Mouse (Mus musculus) forebrain, embryonic 14.5 days (tissue): ENCODE results near the gene Sgce. TPM values are rescaled to one million over a fixed set of nuclear protein-coding genes. Genes with fewer than 3 reads are reported as not detected.
A peak's percentile ranks its signal among the peaks of the same experiment; 100 is the strongest.
"Not testable (repeated sequence)": the region's sequence is repeated elsewhere in the genome, so short reads cannot be mapped to it uniquely, and the experiment has no call there.

Experiments
- ATAC-seq: fragments of 200-750 bp; cut with Nextera tagmentation; 2 replicates; pipeline ENCODE4 v1.8.0; 2017; ENCODE audit warnings: mild to moderate bottlenecking, moderate library complexity
- DNase-seq: peaks from one replicate; pipeline ENCODE4 v3.0.0-alpha.2; 2015; ENCODE audit warnings: low spot score
- H3K27ac ChIP-seq: fragments of 300-500 bp; sonication (generic); 2 replicates; pipeline ENCODE4 v1.5.1; 2014; ENCODE audit warnings: low read depth, mild to moderate bottlenecking, control low read depth, low read length, moderate library complexity
- H3K27me3 ChIP-seq: fragments of 300-500 bp; sonication (generic); replicated peaks from 2 replicates; pipeline ENCODE4 v1.6.1; 2014; ENCODE audit warnings: low read length, control low read depth, mixed read lengths; ENCODE audit not compliant: control insufficient read depth, insufficient read depth
- H3K36me3 ChIP-seq: fragments of 300-500 bp; sonication (generic); 2 replicates; pipeline ENCODE4 v1.6.1; 2014; ENCODE audit warnings: low read length, control low read depth; ENCODE audit not compliant: control insufficient read depth, insufficient read depth
- H3K4me1 ChIP-seq: fragments of 300-500 bp; sonication (generic); 2 replicates; pipeline ENCODE4 v1.6.1; 2014; ENCODE audit warnings: antibody characterized with exemption, low read length, control low read depth; ENCODE audit not compliant: control insufficient read depth, insufficient read depth
- H3K4me2 ChIP-seq: fragments of 300-500 bp; sonication (generic); 2 replicates; pipeline ENCODE4 v1.6.1; 2014; ENCODE audit warnings: mild to moderate bottlenecking, control low read depth, low read length
- H3K4me3 ChIP-seq: fragments of 300-500 bp; sonication (generic); 2 replicates; pipeline ENCODE4 v1.5.1; 2014; ENCODE audit warnings: low read depth, low read length, control low read depth
- H3K9ac ChIP-seq: fragments of 300-500 bp; sonication (generic); 2 replicates; pipeline ENCODE4 v1.6.1; 2014; ENCODE audit warnings: mild to moderate bottlenecking, low read length, control low read depth, moderate library complexity
- H3K9me3 ChIP-seq: fragments of 300-500 bp; sonication (generic); replicated peaks from 2 replicates; pipeline ENCODE4 v1.6.1; 2016; ENCODE audit warnings: low read length, control low read depth, mixed read lengths; ENCODE audit not compliant: control insufficient read depth
- WGBS: fragments of 180-500 bp; shearing (Covaris S2); extraction: QIAGEN DNeasy Blood & Tissue Kit; methylation state at CpG from one replicate; pipeline ENCODE4 v1.1.7; 2014; 5-methylcytosine and 5-hydroxymethylcytosine counted together
- polyA plus RNA-seq: library from polyadenylated mRNA; unstranded; fragments of >200 nt; fragmentation: Nextera tagmentation; extraction: Ambion mirVana; gene quantifications from 2 replicates; pipeline ENCODE4 v1.2.1, GENCODE M21; 2014

The Sgce gene
- polyA plus RNA-seq: 48.0 and 48.3 TPM in 2 replicates

- H3K27ac ChIP-seq: peak within 1 kb of the TSS; percentile 83
These were observed at the start of gene Sgce, which contains the start of gene Peg10 for GRCm38 (mm10) chr6:4746696-4747439. Sgce (minus strand) TSS chr6:4747207. Peg10 (plus strand) TSS chr6:4747306.

GRCm38 (mm10) chr6:4796281-4796680, 49.3 kb upstream of the Sgce start:
- whole genome bisulfite sequencing: 98% methylated on average over 1 of the region's 1 CpGs

More at GRCm38 (mm10) chr6:4746696-4747439, at the start of gene Sgce, which contains the start of gene Peg10:
- peak within 1 kb of the TSS; percentile 57 for H3K4me2 ChIP-seq
- peak within 1 kb of the TSS; percentile 48 for H3K4me3 ChIP-seq
- ATAC-seq: peak; percentile 62
- no peaks in the 10 kb centered on the region for H3K36me3 ChIP-seq
- DNase-seq: peak; percentile 83
- H3K27me3 ChIP-seq: no peaks in the 10 kb centered on the region
- H3K9ac ChIP-seq: peak within 1 kb of the TSS; percentile 77
- H3K4me1 ChIP-seq: peaks cover 3% of the 10 kb centered on the region; the same call in 1 of the 2 replicates
- WGBS: 52% methylated on average over 27 of the region's 38 CpGs
- peaks cover 6% of the 10 kb centered on the region; the same call in 1 of the 2 replicates for H3K9me3 ChIP-seq

GRCm38 (mm10) chr6:4762252-4762651, 15.2 kb upstream of the Sgce start:
- Histone ChIP-seq H3K36me3 (no peaks in the 10 kb centered on the region), H3K4me3 (no peak overlapping the region), H3K4me2 (no peak overlapping the region), H3K9me3 (no peaks in the 10 kb centered on the region), H3K9ac (no peak overlapping the region), H3K27ac (no peak overlapping the region), H3K4me1 (no peaks in the 10 kb centered on the region), H3K27me3 (no peaks in the 10 kb centered on the region)
- WGBS: 49% methylated on average over 2 of the region's 2 CpGs
- DNase-seq (no peak), ATAC-seq (peak; percentile 96)

More at GRCm38 (mm10) chr6:4796281-4796680, 49.3 kb upstream of the Sgce start:
- Histone ChIP-seq H3K4me2 (no peak overlapping the region), H3K4me3 (no peak overlapping the region), H3K27me3 (no peaks in the 10 kb centered on the region), H3K9me3 (no peaks in the 10 kb centered on the region; the same call in 1 of the 2 replicates), H3K4me1 (no peaks in the 10 kb centered on the region), H3K36me3 (no peaks in the 10 kb centered on the region), H3K27ac (no peak overlapping the region), H3K9ac (no peak overlapping the region)
- no peak for ATAC-seq
- DNase-seq: no peak

GRCm38 (mm10) chr6:4761415-4762142, 14.6 kb upstream of the Sgce start:
- DNase-seq, H3K27me3 ChIP-seq, H3K27ac ChIP-seq, ATAC-seq, H3K9ac ChIP-seq, H3K4me2 ChIP-seq, H3K4me1 ChIP-seq, H3K4me3 ChIP-seq, H3K36me3 ChIP-seq, H3K9me3 ChIP-seq: not testable (repeated sequence)
- WGBS: 41% methylated on average over 3 of the region's 3 CpGs

GRCm38 (mm10) chr6:4754886-4755285, 7.9 kb upstream of the Sgce start:
- Histone ChIP-seq H3K9ac (no peak overlapping the region), H3K27me3 (no peaks in the 10 kb centered on the region), H3K27ac (no peak overlapping the region), H3K4me2 (no peak overlapping the region), H3K4me3 (no peak overlapping the region), H3K4me1 (no peaks in the 10 kb centered on the region), H3K36me3 (0 out of 2 replicates have a peak, but pooled peaks cover 3% of the 10 kb centered on the region), H3K9me3 (peaks cover 7% of the 10 kb centered on the region; the same call in 1 of the 2 replicates)
- DNase-seq: no peak
- 96% methylated on average over 16 of the region's 16 CpGs for WGBS
- no peak for ATAC-seq

GRCm38 (mm10) chr6:4754286-4754685, 7.3 kb upstream of the Sgce start:
- H3K27ac ChIP-seq: no peak overlapping the region
- H3K9me3 ChIP-seq: peaks cover 7% of the 10 kb centered on the region; the same call in 1 of the 2 replicates
- 96% methylated on average over 10 of the region's 10 CpGs for WGBS
- DNase-seq (no peak), ATAC-seq (no peak)
- 0 out of 2 replicates have a peak, but pooled peaks cover 3% of the 10 kb centered on the region for H3K36me3 ChIP-seq
- H3K4me1 ChIP-seq: no peaks in the 10 kb centered on the region
- no peaks in the 10 kb centered on the region for H3K27me3 ChIP-seq
- H3K4me3 ChIP-seq: no peak overlapping the region
- H3K4me2 ChIP-seq: no peak overlapping the region
- no peak overlapping the region for H3K9ac ChIP-seq

GRCm38 (mm10) chr6:4751355-4751754, 4.3 kb upstream of the Sgce start:
- Histone ChIP-seq H3K4me3 (no peak overlapping the region), H3K27ac (no peak overlapping the region), H3K9me3 (peaks cover 13% of the 10 kb centered on the region; the same call in 1 of the 2 replicates), H3K9ac (no peak overlapping the region), H3K27me3 (no peaks in the 10 kb centered on the region), H3K4me2 (no peak overlapping the region), H3K36me3 (0 out of 2 replicates have a peak, but pooled peaks cover under 1% of the 10 kb centered on the region), H3K4me1 (no peaks in the 10 kb centered on the region)
- DNase-seq: no peak
- WGBS: 83% methylated on average over 4 of the region's 4 CpGs
- ATAC-seq: no peak

GRCm38 (mm10) chr6:4749091-4749490, 2.1 kb upstream of the Sgce start:
- peak overlapping the region; percentile 31 for H3K4me3 ChIP-seq
- WGBS: 54% methylated on average over 22 of the region's 22 CpGs
- ATAC-seq (peak; percentile 90), DNase-seq (peak; percentile 95)
- no peak overlapping the region for H3K27ac ChIP-seq
- no peaks in the 10 kb centered on the region for H3K27me3 ChIP-seq
- no peaks in the 10 kb centered on the region for H3K4me1 ChIP-seq
- H3K9me3 ChIP-seq: peaks cover 6% of the 10 kb centered on the region; the same call in 1 of the 2 replicates
- H3K9ac ChIP-seq: no peak overlapping the region
- no peaks in the 10 kb centered on the region for H3K36me3 ChIP-seq
- H3K4me2 ChIP-seq: peak overlapping the region; percentile 57
